Mouse (Mus musculus) stomach, embryonic 14.5 days (tissue): Measurements from ENCODE around the gene Gm20388. TPM values are rescaled to one million over a fixed set of nuclear protein-coding genes. Genes with fewer than 3 reads are reported as not detected.

Experiments used
- ATAC-seq: fragments of 200-750 bp; cut with Nextera tagmentation; 2 replicates; pipeline ENCODE4 v1.8.0; 2017; ENCODE audit warnings: low read depth, moderate TSS enrichment; ENCODE audit not compliant: insufficient number of reproducible peaks, insufficient read depth, low FRiP score
- H3K27ac ChIP-seq: fragments of 300-500 bp; sonication (generic); 2 replicates; pipeline ENCODE4 v1.5.1; 2014; ENCODE audit warnings: mild to moderate bottlenecking, low read length, moderate library complexity, mixed read lengths
- H3K27me3 ChIP-seq: fragments of 300-500 bp; sonication (generic); 2 replicates; pipeline ENCODE4 v1.6.1; 2014; ENCODE audit warnings: low read length, control low read depth, mixed read lengths; ENCODE audit not compliant: control insufficient read depth, insufficient read depth
- H3K36me3 ChIP-seq: fragments of 300-500 bp; sonication (generic); 2 replicates; pipeline ENCODE4 v1.6.1; 2014; ENCODE audit warnings: mild to moderate bottlenecking, control low read depth, low read length, moderate library complexity, mixed read lengths; ENCODE audit not compliant: control insufficient read depth, insufficient read depth
- H3K4me1 ChIP-seq: fragments of 300-500 bp; sonication (generic); 2 replicates; pipeline ENCODE4 v1.6.1; 2014; ENCODE audit warnings: low read length, control low read depth, mixed read lengths; ENCODE audit not compliant: control insufficient read depth, insufficient read depth
- H3K4me2 ChIP-seq: fragments of 300-500 bp; sonication (generic); replicated peaks from 2 replicates; pipeline ENCODE4 v1.6.1; 2014; ENCODE audit warnings: low read depth, low read length, control low read depth
- H3K4me3 ChIP-seq: fragments of 300-500 bp; sonication (generic); 2 replicates; pipeline ENCODE4 v1.5.1; 2014; ENCODE audit warnings: low read depth, low read length, control low read depth
- H3K9ac ChIP-seq: fragments of 300-500 bp; sonication (generic); replicated peaks from 2 replicates; pipeline ENCODE4 v1.6.1; 2014; ENCODE audit warnings: low read depth, mild to moderate bottlenecking, control low read depth, low read length, moderate library complexity, mixed read lengths
- H3K9me3 ChIP-seq: fragments of 300-500 bp; sonication (generic); 2 replicates; pipeline ENCODE4 v1.6.1; 2016; ENCODE audit warnings: low read depth, low read length, control low read depth; ENCODE audit not compliant: control insufficient read depth
- WGBS: fragments of 180-500 bp; shearing (Covaris S2); extraction: QIAGEN DNeasy Blood & Tissue Kit; methylation state at CpG from one replicate; pipeline ENCODE4 v1.1.7; 2014; 5-methylcytosine and 5-hydroxymethylcytosine counted together
- polyA plus RNA-seq: library from polyadenylated mRNA; unstranded; fragments of >200 nt; fragmentation: Nextera tagmentation; extraction: Ambion mirVana; gene quantifications from 2 replicates; pipeline ENCODE4 v1.2.1, GENCODE M21; 2014

Gm20388 gene
- polyA plus RNA-seq, 1 experiment from 2014 or later = 11.4 TPM

DNA sequence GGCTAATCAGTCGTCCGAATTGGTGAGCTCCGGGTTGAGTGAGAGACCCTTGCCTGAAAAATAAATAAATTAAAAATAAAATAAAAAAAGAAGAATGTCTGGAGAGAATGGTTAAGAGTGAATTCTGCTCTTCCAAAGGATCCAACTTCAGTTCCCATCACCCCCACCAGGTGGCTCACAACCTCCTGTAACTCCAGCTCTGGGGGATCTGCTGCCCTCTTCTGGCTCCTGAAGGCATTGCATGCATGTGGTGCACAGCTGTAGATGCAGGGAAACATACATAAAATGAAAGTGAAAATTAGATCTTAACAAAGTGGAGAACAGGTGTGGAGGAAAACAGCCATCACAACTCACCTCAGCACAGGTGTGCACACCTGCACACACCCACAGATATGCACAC is 1840.8 kb downstream of the Gm20388 start:
- no peak overlapping the region for H3K9ac ChIP-seq
- no peak for ATAC-seq
- peaks cover 6% of the 10 kb centered on the region; the same call in 1 of the 2 replicates for H3K9me3 ChIP-seq
- H3K4me1 ChIP-seq = no peaks in the 10 kb centered on the region
- 20% methylated on average over 3 of the region's 3 CpGs for WGBS
- no peaks in the 10 kb centered on the region for H3K27me3 ChIP-seq
- no peak overlapping the region for H3K4me3 ChIP-seq
- H3K27ac ChIP-seq = no peak overlapping the region
- H3K4me2 ChIP-seq = no peak overlapping the region
- no peaks in the 10 kb centered on the region for H3K36me3 ChIP-seq

DNA sequence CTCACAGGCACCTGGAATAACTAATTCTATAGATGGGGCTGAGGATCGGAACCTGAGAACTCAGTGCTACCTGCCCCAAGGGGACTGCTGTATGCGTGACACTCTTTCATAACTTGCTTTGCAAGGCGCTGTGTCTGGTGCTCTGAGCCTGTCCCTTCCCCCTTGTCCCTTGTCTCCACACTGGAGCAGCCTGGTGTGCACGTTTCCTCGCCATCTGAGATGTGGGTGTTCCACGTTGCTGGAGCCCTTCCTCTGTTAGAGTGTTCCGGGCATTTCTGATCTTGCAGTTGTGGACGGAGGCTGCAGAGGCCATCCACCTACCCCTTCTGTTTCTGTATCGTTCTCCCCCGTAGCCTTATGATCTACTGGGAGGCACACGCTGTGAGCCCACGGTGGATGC is 1847.8 kb downstream of the Gm20388 start:
- 66% methylated on average over 12 of the region's 12 CpGs for WGBS

DNA sequence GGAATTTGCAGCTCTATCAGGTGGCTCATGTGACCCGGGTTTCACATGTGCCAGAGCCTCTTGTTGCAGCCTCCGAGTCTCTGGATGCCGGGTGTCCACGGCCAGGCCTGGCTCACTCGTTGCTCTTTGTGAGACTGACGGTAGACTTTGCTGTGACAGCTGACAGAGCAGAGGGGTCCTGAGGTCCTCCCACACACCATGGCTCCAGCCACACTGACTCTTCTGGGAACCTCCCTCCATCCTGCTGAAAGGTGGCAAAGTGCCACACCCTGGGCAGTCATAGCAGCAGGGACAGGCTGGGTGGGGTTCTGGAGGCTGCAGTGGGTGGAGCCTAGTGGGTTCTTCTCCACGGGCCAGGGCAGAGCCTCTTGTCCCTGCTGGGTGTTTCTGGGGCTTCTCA is 1849.8 kb downstream of the Gm20388 start:
- H3K4me2 ChIP-seq = no peak overlapping the region
- H3K27ac ChIP-seq = no peak overlapping the region
- 64% methylated on average over 7 of the region's 7 CpGs for WGBS
- no peak overlapping the region for H3K4me3 ChIP-seq
- no peaks in the 10 kb centered on the region for H3K36me3 ChIP-seq
- H3K4me1 ChIP-seq = no peaks in the 10 kb centered on the region
- ATAC-seq = no peak
- no peak overlapping the region for H3K9ac ChIP-seq
- no peaks in the 10 kb centered on the region for H3K27me3 ChIP-seq
- H3K9me3 ChIP-seq = no peaks in the 10 kb centered on the region

More for the DNA sequence above, 1847.8 kb downstream of the Gm20388 start:
- ATAC-seq = no peak
- Histone ChIP-seq H3K4me3 (no peak overlapping the region), H3K27ac (no peak overlapping the region), H3K9ac (no peak overlapping the region), H3K4me1 (no peaks in the 10 kb centered on the region), H3K9me3 (no peaks in the 10 kb centered on the region), H3K36me3 (no peaks in the 10 kb centered on the region), H3K4me2 (no peak overlapping the region), H3K27me3 (no peaks in the 10 kb centered on the region)

DNA sequence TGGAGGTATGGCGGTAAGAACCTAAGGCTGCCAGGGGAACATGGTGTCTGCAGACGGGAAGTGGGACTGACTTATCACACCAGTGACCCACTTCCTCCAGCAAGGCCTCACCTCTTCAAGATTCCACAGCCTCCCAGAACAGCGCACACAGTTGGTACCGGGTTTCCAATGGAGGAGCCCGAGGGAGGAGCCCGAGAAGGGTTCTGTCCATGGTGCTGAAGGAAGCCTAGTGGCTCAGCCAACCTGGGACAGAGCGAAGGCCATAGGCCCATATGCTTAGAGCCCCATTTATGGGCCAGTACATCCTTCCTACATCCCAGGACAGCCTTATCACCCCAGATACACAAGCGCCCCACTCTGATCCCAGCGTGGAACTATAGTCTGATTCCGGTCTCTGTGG is 1850.8 kb downstream of the Gm20388 start:
- H3K27me3 ChIP-seq = no peaks in the 10 kb centered on the region
- ATAC-seq = no peak
- no peak overlapping the region for H3K4me3 ChIP-seq
- H3K4me1 ChIP-seq = no peaks in the 10 kb centered on the region
- no peaks in the 10 kb centered on the region for H3K9me3 ChIP-seq
- H3K4me2 ChIP-seq = no peak overlapping the region
- H3K36me3 ChIP-seq = no peaks in the 10 kb centered on the region
- no peak overlapping the region for H3K27ac ChIP-seq
- 24% methylated on average over 10 of the region's 10 CpGs for WGBS
- no peak overlapping the region for H3K9ac ChIP-seq

DNA sequence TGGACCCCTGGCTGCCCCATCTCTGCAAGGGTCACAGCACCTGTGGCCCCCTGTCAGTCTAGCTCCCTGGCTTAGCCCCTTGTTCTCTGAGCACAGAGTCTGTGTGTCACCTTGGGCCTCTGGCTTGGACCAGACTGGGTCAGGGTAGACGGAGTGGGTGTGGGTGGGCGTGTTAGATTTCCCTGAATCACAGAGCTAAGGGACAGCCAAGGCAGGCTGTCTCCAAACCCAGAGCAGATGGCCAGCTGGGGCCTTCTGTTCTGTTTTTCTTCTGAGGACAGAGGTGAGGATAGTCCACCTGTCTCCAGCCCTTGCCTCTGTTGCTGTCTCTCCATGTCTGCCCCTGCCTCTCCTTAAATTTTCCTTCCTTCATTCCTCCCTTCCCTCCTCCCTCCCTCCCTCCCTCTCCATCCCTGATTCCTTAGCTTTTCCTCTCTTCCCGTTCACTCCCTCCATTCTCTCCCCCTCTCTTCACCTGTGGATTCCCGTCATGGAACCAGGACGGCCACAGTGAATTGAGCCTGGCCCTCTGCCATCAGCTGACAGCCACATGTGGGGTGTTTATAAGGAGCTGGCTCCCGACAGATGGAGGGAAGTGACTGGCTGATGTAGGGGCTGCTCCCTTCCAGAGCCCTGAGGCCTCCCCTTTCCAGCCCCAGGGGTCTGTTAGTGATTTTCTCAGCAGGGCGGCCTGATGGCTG is 1852.5 kb downstream of the Gm20388 start:
- no peaks in the 10 kb centered on the region for H3K4me1 ChIP-seq
- H3K9ac ChIP-seq = no peak overlapping the region
- no peak overlapping the region for H3K4me3 ChIP-seq
- no peak overlapping the region for H3K4me2 ChIP-seq
- no peak overlapping the region for H3K27ac ChIP-seq
- ATAC-seq = no peak
- WGBS = 54% methylated on average over 7 of the region's 7 CpGs
- no peaks in the 10 kb centered on the region for H3K9me3 ChIP-seq
- no peaks in the 10 kb centered on the region for H3K36me3 ChIP-seq
- H3K27me3 ChIP-seq = no peaks in the 10 kb centered on the region

DNA sequence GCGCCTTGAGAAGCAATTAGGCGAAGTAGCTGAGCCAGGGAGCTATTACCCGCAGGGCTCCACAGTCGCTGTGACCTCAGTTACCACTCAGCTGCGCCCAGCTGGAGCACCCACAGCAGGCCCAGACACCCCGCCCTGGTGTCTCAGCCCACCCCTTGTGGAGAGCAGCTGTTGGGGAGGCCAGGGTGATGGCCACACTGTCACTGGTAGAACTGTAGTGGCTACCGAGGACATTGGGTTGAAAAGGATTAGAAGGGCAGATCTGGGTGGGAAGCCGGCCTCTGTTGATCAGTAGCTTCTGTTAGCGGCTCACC is 1853.0 kb downstream of the Gm20388 start:
- Histone ChIP-seq H3K4me1 (no peaks in the 10 kb centered on the region), H3K4me2 (no peak overlapping the region), H3K27ac (no peak overlapping the region), H3K27me3 (no peaks in the 10 kb centered on the region), H3K36me3 (no peaks in the 10 kb centered on the region), H3K4me3 (no peak overlapping the region), H3K9me3 (no peaks in the 10 kb centered on the region), H3K9ac (no peak overlapping the region)
- WGBS = 73% methylated on average over 9 of the region's 9 CpGs
- no peak for ATAC-seq

DNA sequence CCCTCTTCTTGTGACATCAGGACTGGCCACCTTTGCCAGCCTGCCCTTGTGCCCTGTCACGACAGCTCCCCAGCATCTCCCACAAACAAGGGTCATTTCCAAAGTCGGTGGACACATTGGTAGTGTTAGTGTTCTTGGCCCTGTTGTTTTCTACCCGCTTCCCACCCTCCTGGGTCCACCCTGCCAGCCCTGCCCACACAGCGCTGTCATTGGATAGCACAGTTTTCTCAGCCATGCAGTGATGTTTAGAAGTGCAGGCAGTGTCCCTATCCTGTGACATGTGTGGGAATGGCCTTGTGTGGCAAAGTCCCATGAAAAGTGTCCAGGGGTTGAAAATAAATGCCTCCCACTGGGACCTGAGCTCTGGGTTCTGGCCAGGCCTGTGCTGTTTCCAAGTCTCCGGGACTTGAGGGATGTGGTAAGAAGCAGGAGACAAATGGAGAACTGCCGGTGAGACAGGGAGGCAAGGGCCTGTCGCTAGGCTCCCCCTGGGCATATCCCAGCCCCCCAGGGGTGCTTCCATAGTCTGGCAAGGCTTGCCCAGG is 1855.0 kb downstream of the Gm20388 start:
- H3K9me3 ChIP-seq = no peaks in the 10 kb centered on the region
- 75% methylated on average over 7 of the region's 7 CpGs for WGBS
- H3K4me3 ChIP-seq = no peak overlapping the region
- no peak overlapping the region for H3K27ac ChIP-seq
- H3K27me3 ChIP-seq = no peaks in the 10 kb centered on the region
- no peak overlapping the region for H3K9ac ChIP-seq
- no peaks in the 10 kb centered on the region for H3K4me1 ChIP-seq
- H3K4me2 ChIP-seq = no peak overlapping the region
- H3K36me3 ChIP-seq = no peaks in the 10 kb centered on the region
- no peak for ATAC-seq

DNA sequence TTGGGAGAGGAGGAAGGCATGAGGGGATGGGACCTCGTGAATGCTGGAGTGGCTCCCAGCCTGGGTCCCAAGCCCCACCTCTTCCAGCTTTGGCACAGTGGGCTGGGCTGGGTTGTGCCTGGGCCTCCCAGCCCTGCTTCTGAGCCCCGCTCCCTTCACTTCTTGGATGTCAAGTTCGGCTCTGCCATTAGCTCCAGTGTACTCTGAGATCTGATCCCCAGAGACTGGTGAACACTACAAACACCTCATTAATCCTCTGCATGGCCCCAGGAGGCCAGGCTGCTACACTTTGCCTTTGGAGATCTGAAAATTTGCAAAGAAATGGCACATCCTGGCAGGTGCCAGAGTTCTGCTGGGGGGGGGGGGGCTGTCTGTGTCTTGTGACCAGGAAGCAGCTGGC is 1858.5 kb downstream of the Gm20388 start:
- WGBS = 59% methylated on average over 3 of the region's 3 CpGs
- Histone ChIP-seq H3K9ac (no peak overlapping the region), H3K36me3 (no peaks in the 10 kb centered on the region), H3K9me3 (no peaks in the 10 kb centered on the region), H3K4me2 (no peak overlapping the region), H3K4me3 (no peak overlapping the region), H3K27ac (no peak overlapping the region), H3K4me1 (no peaks in the 10 kb centered on the region), H3K27me3 (no peaks in the 10 kb centered on the region)
- ATAC-seq = no peak

DNA sequence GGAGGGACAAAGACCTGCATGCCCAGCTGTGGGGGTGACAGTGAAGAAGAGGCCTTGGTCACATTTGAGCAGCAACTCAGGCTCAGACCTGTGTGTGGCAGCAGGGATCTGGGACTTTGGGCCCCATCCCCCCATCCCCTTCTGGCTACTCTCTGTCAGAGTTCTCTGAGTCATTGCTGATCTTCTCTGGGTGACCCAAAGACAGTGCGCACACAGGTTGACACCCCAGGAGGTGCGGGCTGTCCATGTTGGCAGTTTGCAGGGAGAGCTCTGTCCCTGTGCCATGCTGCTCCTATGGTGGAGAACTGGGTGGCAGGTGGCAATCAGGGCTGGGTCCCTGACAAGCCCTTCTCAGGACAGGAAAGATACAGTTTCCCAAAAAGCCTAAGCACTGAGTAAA is 1859.0 kb downstream of the Gm20388 start:
- Histone ChIP-seq H3K4me1 (no peaks in the 10 kb centered on the region), H3K27ac (no peak overlapping the region), H3K9ac (no peak overlapping the region), H3K27me3 (no peaks in the 10 kb centered on the region), H3K4me2 (no peak overlapping the region), H3K36me3 (no peaks in the 10 kb centered on the region), H3K9me3 (no peaks in the 10 kb centered on the region), H3K4me3 (no peak overlapping the region)
- no peak for ATAC-seq
- 82% methylated on average over 2 of the region's 2 CpGs for WGBS
